Mouse (Mus musculus) lung, postnatal 0 days (tissue): ENCODE results near the gene Aacs. TPM values are rescaled to one million over a fixed set of nuclear protein-coding genes. Genes with fewer than 3 reads are reported as not detected.

Source experiments
- ATAC-seq: fragments of 200-750 bp; cut with Nextera tagmentation; 2 replicates; pipeline ENCODE4 v1.8.0; 2017; ENCODE audit warnings: moderate library complexity
- DNase-seq: peaks from one replicate; pipeline ENCODE4 v3.0.0-alpha.2; 2016; ENCODE audit warnings: low spot score
- H3K27ac ChIP-seq: fragments of 300-500 bp; sonication (generic); 2 replicates; pipeline ENCODE4 v1.5.1; 2014; ENCODE audit warnings: antibody characterized with exemption, mild to moderate bottlenecking, low read length, mixed read lengths
- H3K27me3 ChIP-seq: fragments of 300-500 bp; sonication (generic); replicated peaks from 2 replicates; pipeline ENCODE4 v1.6.1; 2014; ENCODE audit warnings: low read length, mixed read lengths; ENCODE audit not compliant: insufficient read depth
- H3K36me3 ChIP-seq: fragments of 300-500 bp; sonication (generic); 2 replicates; pipeline ENCODE4 v1.6.1; 2014; ENCODE audit warnings: low read length, mixed read lengths; ENCODE audit not compliant: insufficient read depth
- H3K4me1 ChIP-seq: fragments of 300-500 bp; sonication (generic); 2 replicates; pipeline ENCODE4 v1.6.1; 2014; ENCODE audit warnings: antibody characterized with exemption, low read depth, low read length, mixed read lengths; ENCODE audit not compliant: insufficient read depth
- H3K4me2 ChIP-seq: fragments of 300-500 bp; sonication (generic); replicated peaks from 2 replicates; pipeline ENCODE4 v1.6.1; 2014; ENCODE audit warnings: low read depth, mild to moderate bottlenecking, low read length, moderate library complexity, mixed read lengths
- H3K4me3 ChIP-seq: fragments of 300-500 bp; sonication (generic); 2 replicates; pipeline ENCODE4 v1.5.1; 2014; ENCODE audit warnings: low read depth, low read length
- H3K9ac ChIP-seq: fragments of 300-500 bp; sonication (generic); replicated peaks from 2 replicates; pipeline ENCODE4 v1.6.1; 2014; ENCODE audit warnings: low read depth, mild to moderate bottlenecking
- H3K9me3 ChIP-seq: fragments of 300-500 bp; sonication (generic); 2 replicates; pipeline ENCODE4 v1.6.1; 2016; ENCODE audit warnings: low read length, mixed read lengths
- CTCF ChIP-seq: IDR thresholded peaks from 2 replicates; pipeline ENCODE4 v1.5.1; 2016; ENCODE audit warnings: antibody characterized with exemption, mild to moderate bottlenecking
- EP300 ChIP-seq: IDR thresholded peaks from 2 replicates; pipeline ENCODE4 v1.6.1; 2016; ENCODE audit warnings: antibody characterized with exemption, mild to moderate bottlenecking, control low read depth
- WGBS: fragments of 180-500 bp; shearing (Covaris S2); extraction: QIAGEN DNeasy Blood & Tissue Kit; methylation state at CpG from one replicate; pipeline ENCODE4 v1.1.7; 2014; 5-methylcytosine and 5-hydroxymethylcytosine counted together
- polyA plus RNA-seq: library from polyadenylated mRNA; unstranded; fragments of >200 nt; fragmentation: Nextera tagmentation; extraction: Ambion mirVana; gene quantifications from 2 replicates; pipeline ENCODE4 v1.2.1, GENCODE M21; 2015

Gene Aacs
- polyA plus RNA-seq, 1 experiment from 2014 or later: 20.0 TPM

GRCm38 (mm10) chr5:125507582-125507981, 32.0 kb downstream of the Aacs start:
- TF ChIP-seq EP300 (no peak), CTCF (peak; percentile 34)
- H3K36me3 ChIP-seq: no peaks in the 10 kb centered on the region

GRCm38 (mm10) chr5:125508006-125508405, 32.4 kb downstream of the Aacs start:
- no peaks in the 10 kb centered on the region for H3K4me1 ChIP-seq
- DNase-seq: no peak
- no peak overlapping the region for H3K4me3 ChIP-seq
- no peak for TF ChIP-seq EP300
- TF ChIP-seq CTCF: no peak
- H3K9ac ChIP-seq: no peak overlapping the region
- no peaks in the 10 kb centered on the region for H3K36me3 ChIP-seq
- WGBS: 95% methylated on average over 10 of the region's 10 CpGs
- H3K9me3 ChIP-seq: no peaks in the 10 kb centered on the region
- H3K4me2 ChIP-seq: no peak overlapping the region
- H3K27me3 ChIP-seq: no peaks in the 10 kb centered on the region
- no peak for ATAC-seq
- no peak overlapping the region for H3K27ac ChIP-seq

More at GRCm38 (mm10) chr5:125507582-125507981, 32.0 kb downstream of the Aacs start:
- H3K4me3 ChIP-seq: no peak overlapping the region
- H3K27me3 ChIP-seq: no peaks in the 10 kb centered on the region
- DNase-seq (no peak), ATAC-seq (no peak)
- H3K27ac ChIP-seq: no peak overlapping the region
- 87% methylated on average over 9 of the region's 9 CpGs for WGBS
- no peak overlapping the region for H3K9ac ChIP-seq
- no peaks in the 10 kb centered on the region for H3K4me1 ChIP-seq
- no peaks in the 10 kb centered on the region for H3K9me3 ChIP-seq
- no peak overlapping the region for H3K4me2 ChIP-seq

- no peak for TF ChIP-seq EP300
- TF ChIP-seq CTCF: peak; percentile 90
- ATAC-seq: no peak
- no peaks in the 10 kb centered on the region for H3K27me3 ChIP-seq
- no peaks in the 10 kb centered on the region for H3K4me1 ChIP-seq
- 45% methylated on average over 5 of the region's 5 CpGs for WGBS
- H3K9me3 ChIP-seq: no peaks in the 10 kb centered on the region
- no peak overlapping the region for H3K4me2 ChIP-seq
- H3K9ac ChIP-seq: no peak overlapping the region
- H3K4me3 ChIP-seq: no peak overlapping the region
- no peaks in the 10 kb centered on the region for H3K36me3 ChIP-seq
- peak; percentile 24 for DNase-seq
- H3K27ac ChIP-seq: no peak overlapping the region
Measured at GRCm38 (mm10) chr5:125509541-125509940, 33.9 kb downstream of the Aacs start.

- peaks cover 11% of the 10 kb centered on the region; the same call in 1 of the 2 replicates for H3K36me3 ChIP-seq
- WGBS: 81% methylated on average over 12 of the region's 12 CpGs
- no peak for ATAC-seq
Measured at GRCm38 (mm10) chr5:125515006-125515405, 39.4 kb downstream of the Aacs start.

GRCm38 (mm10) chr5:125518640-125519039, 43.0 kb downstream of the Aacs start:
- WGBS: 66% methylated on average over 5 of the region's 5 CpGs
- no peak for DNase-seq

More at GRCm38 (mm10) chr5:125515006-125515405, 39.4 kb downstream of the Aacs start:
- Histone ChIP-seq H3K27ac (no peak overlapping the region), H3K4me1 (no peaks in the 10 kb centered on the region), H3K4me3 (no peak overlapping the region), H3K9ac (no peak overlapping the region), H3K4me2 (no peak overlapping the region), H3K9me3 (no peaks in the 10 kb centered on the region), H3K27me3 (no peaks in the 10 kb centered on the region)
- no peak for TF ChIP-seq EP300
- TF ChIP-seq CTCF: no peak
- no peak for DNase-seq

GRCm38 (mm10) chr5:125520930-125521590, 45.4 kb downstream of the Aacs start:
- Histone ChIP-seq H3K4me2 (peak overlapping the region; percentile 22; the same call in 1 of the 2 replicates), H3K36me3 (peaks cover 7% of the 10 kb centered on the region; the same call in 1 of the 2 replicates), H3K9me3 (no peaks in the 10 kb centered on the region), H3K4me1 (no peaks in the 10 kb centered on the region; the same call in 1 of the 2 replicates), H3K27me3 (no peaks in the 10 kb centered on the region), H3K9ac (no peak overlapping the region), H3K4me3 (no peak overlapping the region), H3K27ac (no peak overlapping the region)
- TF ChIP-seq EP300 (no peak), CTCF (no peak)
- WGBS: 19% methylated on average over 15 of the region's 15 CpGs
- ATAC-seq (peak; percentile 25; the same call in 1 of the 2 replicates), DNase-seq (peak; percentile 57)

More at GRCm38 (mm10) chr5:125518640-125519039, 43.0 kb downstream of the Aacs start:
- no peak overlapping the region for H3K4me3 ChIP-seq
- H3K27me3 ChIP-seq: no peaks in the 10 kb centered on the region
- TF ChIP-seq EP300: no peak
- peak; percentile 59 for TF ChIP-seq CTCF
- H3K9me3 ChIP-seq: no peaks in the 10 kb centered on the region
- no peak overlapping the region for H3K9ac ChIP-seq
- peaks cover 11% of the 10 kb centered on the region; the same call in 1 of the 2 replicates for H3K36me3 ChIP-seq
- H3K4me1 ChIP-seq: no peaks in the 10 kb centered on the region; the same call in 1 of the 2 replicates
- H3K4me2 ChIP-seq: no peak overlapping the region
- no peak overlapping the region for H3K27ac ChIP-seq
- no peak for ATAC-seq
